Mouse (Mus musculus) forebrain, embryonic 16.5 days (tissue): ENCODE measurements at regions not wholly inside any gene's neighbourhood (a gene's known extent, or its start where the extent isn't known, plus 50 kb on each side); places are given as distances from the start of the nearest gene placed in this dataset.

ENCODE experiments used
- ATAC-seq: fragments of 200-750 bp; cut with Nextera tagmentation; 2 replicates; pipeline ENCODE4 v1.8.0; 2017; ENCODE audit warnings: mild to moderate bottlenecking, moderate library complexity
- H3K27ac ChIP-seq: fragments of 300-500 bp; sonication (generic); 2 replicates; pipeline ENCODE4 v1.5.1; 2014; ENCODE audit warnings: low read length, control low read depth
- H3K27me3 ChIP-seq: fragments of 300-500 bp; sonication (generic); replicated peaks from 2 replicates; pipeline ENCODE4 v1.6.1; 2014; ENCODE audit warnings: low read length; ENCODE audit not compliant: control insufficient read depth, insufficient read depth
- H3K36me3 ChIP-seq: fragments of 300-500 bp; sonication (generic); 2 replicates; pipeline ENCODE4 v1.6.1; 2014; ENCODE audit not compliant: control insufficient read depth, insufficient read depth
- H3K4me1 ChIP-seq: fragments of 300-500 bp; sonication (generic); replicated peaks from 2 replicates; pipeline ENCODE4 v1.6.1; 2014; ENCODE audit warnings: low read length; ENCODE audit not compliant: control insufficient read depth, insufficient read depth
- H3K4me2 ChIP-seq: fragments of 300-500 bp; sonication (generic); 2 replicates; pipeline ENCODE4 v1.6.1; 2014; ENCODE audit warnings: mild to moderate bottlenecking, low read length, control low read depth
- H3K4me3 ChIP-seq: fragments of 300-500 bp; sonication (generic); replicated peaks from 2 replicates; pipeline ENCODE4 v1.5.1; 2014; ENCODE audit warnings: mild to moderate bottlenecking, low read length, control low read depth
- H3K9ac ChIP-seq: fragments of 300-500 bp; sonication (generic); replicated peaks from 2 replicates; pipeline ENCODE4 v1.6.1; 2014; ENCODE audit warnings: low read depth, low read length, control low read depth
- H3K9me3 ChIP-seq: fragments of 300-500 bp; sonication (generic); 2 replicates; pipeline ENCODE4 v1.6.1; 2016; ENCODE audit warnings: low read length; ENCODE audit not compliant: control insufficient read depth
- WGBS: fragments of 180-500 bp; shearing (Covaris S2); extraction: QIAGEN DNeasy Blood & Tissue Kit; methylation state at CpG from one replicate; pipeline ENCODE4 v1.1.7; 2014; 5-methylcytosine and 5-hydroxymethylcytosine counted together

- Histone ChIP-seq H3K27me3 (no peaks in the 10 kb centered on the region), H3K4me2 (no peak overlapping the region), H3K9ac (no peak overlapping the region), H3K9me3 (no peaks in the 10 kb centered on the region), H3K27ac (no peak overlapping the region), H3K4me3 (no peak overlapping the region), H3K36me3 (no peaks in the 10 kb centered on the region), H3K4me1 (no peaks in the 10 kb centered on the region)
- 78% methylated on average over 1 of the region's 1 CpGs for WGBS
- ATAC-seq, result no peak
Observed at GRCm38 (mm10) chr13:34441347-34441746, 96.4 kb upstream of the Slc22a23 start.

- WGBS, result 100% methylated on average over 1 of the region's 1 CpGs
- no peaks in the 10 kb centered on the region for H3K4me1 ChIP-seq
- H3K27ac ChIP-seq, result no peak overlapping the region
- H3K9me3 ChIP-seq, result no peaks in the 10 kb centered on the region
- ATAC-seq, result no peak
- no peaks in the 10 kb centered on the region for H3K27me3 ChIP-seq
- no peak overlapping the region for H3K4me3 ChIP-seq
- no peak overlapping the region for H3K4me2 ChIP-seq
- H3K9ac ChIP-seq, result no peak overlapping the region
- H3K36me3 ChIP-seq, result no peaks in the 10 kb centered on the region
Observed at GRCm38 (mm10) chr13:34427527-34427926, 82.5 kb upstream of the Slc22a23 start.

- no peaks in the 10 kb centered on the region for H3K36me3 ChIP-seq
- no peaks in the 10 kb centered on the region for H3K4me1 ChIP-seq
- ATAC-seq, result no peak
- no peak overlapping the region for H3K4me3 ChIP-seq
- H3K4me2 ChIP-seq, result no peak overlapping the region
- 90% methylated on average over 3 of the region's 3 CpGs for WGBS
- no peaks in the 10 kb centered on the region for H3K27me3 ChIP-seq
- H3K9me3 ChIP-seq, result no peaks in the 10 kb centered on the region
- no peak overlapping the region for H3K9ac ChIP-seq
- no peak overlapping the region for H3K27ac ChIP-seq
Observed at GRCm38 (mm10) chr13:34424921-34425320, 79.9 kb upstream of the Slc22a23 start.

- H3K27ac ChIP-seq, result no peak overlapping the region
- no peak overlapping the region for H3K4me2 ChIP-seq
- H3K4me1 ChIP-seq, result no peaks in the 10 kb centered on the region
- no peaks in the 10 kb centered on the region for H3K9me3 ChIP-seq
- 71% methylated on average over 3 of the region's 3 CpGs for WGBS
- no peaks in the 10 kb centered on the region for H3K36me3 ChIP-seq
- no peaks in the 10 kb centered on the region for H3K27me3 ChIP-seq
- no peak for ATAC-seq
- H3K4me3 ChIP-seq, result no peak overlapping the region
- H3K9ac ChIP-seq, result no peak overlapping the region
Observed at GRCm38 (mm10) chr13:34421644-34422043, 76.7 kb upstream of the Slc22a23 start.

- H3K27me3 ChIP-seq, result no peaks in the 10 kb centered on the region
- 80% methylated on average over 8 of the region's 8 CpGs for WGBS
- ATAC-seq, result no peak
- no peaks in the 10 kb centered on the region for H3K9me3 ChIP-seq
- no peaks in the 10 kb centered on the region for H3K4me1 ChIP-seq
- H3K36me3 ChIP-seq, result no peaks in the 10 kb centered on the region
- H3K4me2 ChIP-seq, result no peak overlapping the region
- no peak overlapping the region for H3K27ac ChIP-seq
- H3K4me3 ChIP-seq, result no peak overlapping the region
- H3K9ac ChIP-seq, result no peak overlapping the region
Observed at GRCm38 (mm10) chr13:34420341-34421156, 75.6 kb upstream of the Slc22a23 start.

- WGBS, result 81% methylated on average over 3 of the region's 3 CpGs
- Histone ChIP-seq H3K4me2 (no peak overlapping the region), H3K9me3 (no peaks in the 10 kb centered on the region), H3K4me3 (no peak overlapping the region), H3K27ac (no peak overlapping the region), H3K36me3 (no peaks in the 10 kb centered on the region), H3K4me1 (no peaks in the 10 kb centered on the region), H3K27me3 (no peaks in the 10 kb centered on the region), H3K9ac (no peak overlapping the region)
- no peak for ATAC-seq
Observed at GRCm38 (mm10) chr13:34419061-34419460, 74.1 kb upstream of the Slc22a23 start.

GRCm38 (mm10) chr13:34416603-34417002, 71.6 kb upstream of the Slc22a23 start:
- H3K4me2 ChIP-seq, result no peak overlapping the region
- no peaks in the 10 kb centered on the region for H3K27me3 ChIP-seq
- no peaks in the 10 kb centered on the region for H3K4me1 ChIP-seq
- WGBS, result 64% methylated on average over 2 of the region's 2 CpGs
- no peak overlapping the region for H3K27ac ChIP-seq
- H3K4me3 ChIP-seq, result no peak overlapping the region
- H3K36me3 ChIP-seq, result no peaks in the 10 kb centered on the region
- H3K9ac ChIP-seq, result no peak overlapping the region
- ATAC-seq, result no peak
- no peaks in the 10 kb centered on the region for H3K9me3 ChIP-seq

GRCm38 (mm10) chr13:34414533-34414932, 69.6 kb upstream of the Slc22a23 start:
- no peak for ATAC-seq
- H3K9ac ChIP-seq, result no peak overlapping the region
- H3K4me3 ChIP-seq, result no peak overlapping the region
- H3K4me1 ChIP-seq, result no peaks in the 10 kb centered on the region
- H3K9me3 ChIP-seq, result no peaks in the 10 kb centered on the region
- WGBS, result 90% methylated on average over 2 of the region's 2 CpGs
- no peaks in the 10 kb centered on the region for H3K27me3 ChIP-seq
- no peak overlapping the region for H3K4me2 ChIP-seq
- no peaks in the 10 kb centered on the region for H3K36me3 ChIP-seq
- H3K27ac ChIP-seq, result no peak overlapping the region

GRCm38 (mm10) chr13:34408669-34409055, 63.7 kb upstream of the Slc22a23 start:
- Histone ChIP-seq H3K4me3 (no peak overlapping the region), H3K9me3 (no peaks in the 10 kb centered on the region), H3K9ac (no peak overlapping the region), H3K27ac (no peak overlapping the region), H3K4me1 (no peaks in the 10 kb centered on the region), H3K4me2 (no peak overlapping the region), H3K36me3 (no peaks in the 10 kb centered on the region), H3K27me3 (no peaks in the 10 kb centered on the region)
- WGBS, result 54% methylated on average over 2 of the region's 2 CpGs
- ATAC-seq, result no peak
